Mouse (Mus musculus) heart, embryonic 15.5 days (tissue): ENCODE measurements around the gene Sh3d21. TPM values are rescaled to one million over a fixed set of nuclear protein-coding genes. Genes with fewer than 3 reads are reported as not detected.

ENCODE experiments used
- ATAC-seq: fragments of 200-750 bp; cut with Nextera tagmentation; replicated peaks from 2 replicates; pipeline ENCODE4 v1.8.0; 2017; ENCODE audit warnings: low read depth, moderate TSS enrichment; ENCODE audit not compliant: insufficient number of reproducible peaks, insufficient read depth, low FRiP score
- H3K27ac ChIP-seq: fragments of 300-500 bp; sonication (generic); 2 replicates; pipeline ENCODE4 v1.5.1; 2015; ENCODE audit warnings: mild to moderate bottlenecking, inconsistent platforms
- H3K27me3 ChIP-seq: fragments of 300-500 bp; sonication (generic); 2 replicates; pipeline ENCODE4 v1.6.1; 2015; ENCODE audit warnings: inconsistent platforms
- H3K36me3 ChIP-seq: fragments of 300-500 bp; sonication (generic); 2 replicates; pipeline ENCODE4 v1.6.1; 2015; ENCODE audit warnings: mild to moderate bottlenecking, inconsistent platforms
- H3K4me1 ChIP-seq: fragments of 300-500 bp; sonication (generic); replicated peaks from 2 replicates; pipeline ENCODE4 v1.6.1; 2015; ENCODE audit warnings: inconsistent platforms
- H3K4me2 ChIP-seq: fragments of 300-500 bp; sonication (generic); 2 replicates; pipeline ENCODE4 v1.6.1; 2015; ENCODE audit warnings: inconsistent platforms, mild to moderate bottlenecking, moderate library complexity
- H3K4me3 ChIP-seq: fragments of 300-500 bp; sonication (generic); 2 replicates; pipeline ENCODE4 v1.5.1; 2015; ENCODE audit warnings: mild to moderate bottlenecking, inconsistent platforms
- H3K9ac ChIP-seq: fragments of 300-500 bp; sonication (generic); 2 replicates; pipeline ENCODE4 v1.6.1; 2015; ENCODE audit warnings: mild to moderate bottlenecking, inconsistent platforms
- H3K9me3 ChIP-seq: fragments of 300-500 bp; sonication (generic); replicated peaks from 2 replicates; pipeline ENCODE4 v1.6.1; 2016; ENCODE audit warnings: inconsistent platforms
- WGBS: fragments of 180-500 bp; shearing (Covaris S2); methylation state at CpG from one replicate; pipeline ENCODE4 v1.1.7; 2015; ENCODE audit warnings: mixed read lengths; 5-methylcytosine and 5-hydroxymethylcytosine counted together
- polyA plus RNA-seq: library from polyadenylated mRNA; unstranded; fragments of >200 nt; fragmentation: Nextera tagmentation; extraction: Ambion mirVana; gene quantifications from 2 replicates; pipeline ENCODE4 v1.2.1, GENCODE M21; 2015

Sh3d21 gene
- polyA plus RNA-seq, 1 experiment from 2014 or later: 3.3 TPM

GRCm38 (mm10) chr4:126105131-126105783 is 58.0 kb downstream of the Sh3d21 start:
- Histone ChIP-seq H3K27me3 (no peaks in the 10 kb centered on the region), H3K9me3 (no peaks in the 10 kb centered on the region), H3K36me3 (no peaks in the 10 kb centered on the region), H3K4me3 (peak overlapping the region; percentile 94), H3K4me1 (peaks cover 66% of the 10 kb centered on the region), H3K9ac (peak overlapping the region; percentile 23; the same call in 1 of the 2 replicates), H3K27ac (no peak overlapping the region), H3K4me2 (peak overlapping the region; percentile 90)
- WGBS: 63% methylated on average over 7 of the region's 7 CpGs
- no peak for ATAC-seq

DNA sequence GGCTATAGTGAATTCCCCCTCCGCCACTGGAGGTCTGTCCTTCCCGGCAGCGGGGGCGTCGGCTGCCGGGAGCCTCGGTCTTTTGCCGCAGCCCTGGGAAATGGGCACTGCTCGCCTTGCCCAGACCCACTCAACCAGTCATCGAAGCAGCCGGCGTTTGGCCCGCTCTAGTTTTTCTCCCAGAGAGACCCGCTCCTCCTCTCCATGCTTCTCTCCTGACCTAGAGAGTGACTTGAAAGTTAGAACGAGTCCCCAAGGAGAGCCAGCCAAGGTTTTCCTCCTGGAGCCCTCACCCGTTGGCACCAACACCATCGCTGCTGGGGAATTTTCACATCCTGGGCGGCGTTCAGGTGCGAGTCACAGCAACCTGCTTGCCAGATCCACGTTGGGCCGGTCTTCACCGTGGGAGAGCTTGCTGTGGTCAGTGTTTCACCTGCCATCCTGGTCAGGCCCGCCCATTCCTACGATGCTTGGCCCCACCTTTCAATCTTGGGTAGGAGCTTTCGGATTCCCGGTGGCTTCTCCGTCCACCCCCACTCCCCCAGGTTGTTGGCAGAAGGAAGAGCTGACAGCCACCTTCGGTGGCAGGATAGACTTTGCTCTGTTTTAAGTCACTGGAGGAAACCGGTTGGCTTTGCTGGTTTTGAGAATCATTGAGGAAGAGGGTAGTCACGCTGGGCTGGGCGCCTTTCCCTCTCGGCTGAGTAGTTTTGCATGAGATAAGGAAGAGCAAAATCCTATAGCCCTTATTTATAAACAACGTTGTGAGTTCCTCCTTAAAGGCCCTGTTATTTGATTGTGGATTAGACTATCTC is 58.8 kb downstream of the Sh3d21 start:
- H3K4me3 ChIP-seq: peak overlapping the region; percentile 94
- H3K36me3 ChIP-seq: no peaks in the 10 kb centered on the region
- peaks cover 66% of the 10 kb centered on the region for H3K4me1 ChIP-seq
- peak overlapping the region; percentile 94 for H3K27ac ChIP-seq
- H3K9ac ChIP-seq: peak overlapping the region; percentile 90
- H3K4me2 ChIP-seq: peak overlapping the region; percentile 90
- peak; percentile 7; the same call in 1 of the 2 replicates for ATAC-seq
- 2% methylated on average over 34 of the region's 34 CpGs for WGBS
- H3K9me3 ChIP-seq: no peaks in the 10 kb centered on the region
- no peaks in the 10 kb centered on the region for H3K27me3 ChIP-seq

DNA sequence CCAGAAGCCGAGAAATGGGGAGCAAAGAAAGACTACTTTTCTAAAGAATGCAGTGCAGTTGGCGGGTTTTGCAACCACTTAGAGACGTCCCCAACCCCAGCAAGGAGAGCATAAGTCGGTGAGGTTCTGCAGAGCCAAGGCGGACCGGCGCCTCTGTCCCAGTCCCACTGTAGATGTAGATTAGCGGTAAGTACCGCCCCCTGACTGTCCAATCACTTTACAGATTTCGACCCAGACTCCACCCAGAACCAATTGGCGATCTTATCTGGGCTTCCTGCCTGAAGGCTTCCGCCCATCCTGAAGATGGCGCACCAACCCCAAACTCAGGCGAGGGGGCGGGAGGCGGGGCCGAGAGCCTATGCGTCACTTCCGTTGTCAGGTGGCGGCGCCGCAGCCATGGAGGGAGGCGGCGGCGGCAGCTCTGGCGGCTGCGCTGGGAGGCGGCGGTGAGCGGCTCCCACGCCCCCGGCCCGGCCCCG is 59.7 kb downstream of the Sh3d21 start, which contains the start of gene Stk40:
Stk40 (plus strand) TSS at position 368 of the 479 bp plus-strand sequence.
- peaks cover 66% of the 10 kb centered on the region for H3K4me1 ChIP-seq
- peak within 1 kb of the TSS; percentile 94 for H3K4me3 ChIP-seq
- H3K27me3 ChIP-seq: no peaks in the 10 kb centered on the region
- peak within 1 kb of the TSS; percentile 94 for H3K27ac ChIP-seq
- WGBS: 2% methylated on average over 34 of the region's 34 CpGs
- peak within 1 kb of the TSS; percentile 90 for H3K4me2 ChIP-seq
- H3K9me3 ChIP-seq: no peaks in the 10 kb centered on the region
- no peaks in the 10 kb centered on the region for H3K36me3 ChIP-seq
- ATAC-seq: peak; percentile 94
- peak within 1 kb of the TSS; percentile 90 for H3K9ac ChIP-seq

DNA sequence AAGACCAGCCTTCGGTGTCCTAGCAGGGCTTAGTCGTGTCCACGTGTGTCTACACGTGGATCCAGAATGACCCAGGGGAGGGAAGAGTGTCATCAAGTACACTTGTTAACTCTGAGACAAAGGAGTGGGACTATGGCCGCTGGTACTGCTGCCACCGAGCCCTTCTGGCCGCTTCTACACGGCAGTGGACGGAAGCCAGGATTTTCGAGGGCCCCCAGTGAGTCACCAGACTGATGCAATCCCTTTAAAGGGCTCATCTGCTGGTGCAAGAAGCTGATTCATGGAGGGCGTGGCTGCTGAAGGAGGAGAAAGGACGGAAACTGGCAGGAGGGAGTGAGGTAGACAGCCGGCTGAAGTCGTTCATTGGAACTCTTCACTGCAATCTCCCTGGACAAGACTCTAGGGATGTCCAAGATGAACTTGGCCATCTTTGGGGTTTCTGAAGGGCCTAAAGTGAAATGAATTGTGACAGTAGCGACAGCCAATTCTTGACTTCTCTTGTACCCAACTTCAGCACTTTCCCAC is 60.2 kb downstream of the Sh3d21 start:
- ATAC-seq: peak; percentile 68
- H3K4me2 ChIP-seq: peak overlapping the region; percentile 90
- H3K4me1 ChIP-seq: peaks cover 61% of the 10 kb centered on the region
- no peaks in the 10 kb centered on the region for H3K27me3 ChIP-seq
- H3K9me3 ChIP-seq: no peaks in the 10 kb centered on the region
- H3K4me3 ChIP-seq: peak overlapping the region; percentile 94
- under 1% methylated on average over 15 of the region's 15 CpGs for WGBS
- peak overlapping the region; percentile 94 for H3K27ac ChIP-seq
- 0 out of 2 replicates have a peak, but pooled peaks cover under 1% of the 10 kb centered on the region for H3K36me3 ChIP-seq
- H3K9ac ChIP-seq: peak overlapping the region; percentile 36

- Histone ChIP-seq H3K9ac (peak overlapping the region; percentile 36), H3K27ac (peak overlapping the region; percentile 94), H3K4me1 (peaks cover 63% of the 10 kb centered on the region), H3K9me3 (no peaks in the 10 kb centered on the region), H3K4me3 (peak overlapping the region; percentile 94; the same call in 1 of the 2 replicates), H3K27me3 (no peaks in the 10 kb centered on the region), H3K36me3 (0 out of 2 replicates have a peak, but pooled peaks cover 3% of the 10 kb centered on the region), H3K4me2 (peak overlapping the region; percentile 90)
- 46% methylated on average over 7 of the region's 7 CpGs for WGBS
- no peak for ATAC-seq
Measured at GRCm38 (mm10) chr4:126102061-126102841, 61.0 kb downstream of the Sh3d21 start.

- 84% methylated on average over 3 of the region's 3 CpGs for WGBS
- 0 out of 2 replicates have a peak overlapping the region, but pooled peaks have one; percentile 78 for H3K27ac ChIP-seq
- ATAC-seq: no peak
- H3K4me1 ChIP-seq: peaks cover 69% of the 10 kb centered on the region
- H3K27me3 ChIP-seq: no peaks in the 10 kb centered on the region
- no peaks in the 10 kb centered on the region for H3K9me3 ChIP-seq
- H3K4me3 ChIP-seq: no peak overlapping the region
- H3K4me2 ChIP-seq: no peak overlapping the region
- H3K9ac ChIP-seq: no peak overlapping the region
- 0 out of 2 replicates have a peak, but pooled peaks cover 3% of the 10 kb centered on the region for H3K36me3 ChIP-seq
Measured at GRCm38 (mm10) chr4:126100764-126101163, 62.5 kb downstream of the Sh3d21 start.

Other genes starting within 250 kb of the Sh3d21 start
- 0.38 and 1.4 TPM in 2 replicates for gene Csf3r, start 138.9 kb downstream of the Sh3d21 start, polyA plus RNA-seq
- 120 and 137 TPM in 2 replicates for gene Mrps15, start 116.6 kb downstream of the Sh3d21 start, polyA plus RNA-seq
- gene Oscp1, start 104.9 kb downstream of the Sh3d21 start, polyA plus RNA-seq: 6.1 and 7.6 TPM in 2 replicates
- gene Lsm10, start 66.9 kb downstream of the Sh3d21 start, polyA plus RNA-seq: 42.2 and 43.2 TPM in 2 replicates
- 20.6 and 27.2 TPM in 2 replicates for gene Stk40, start 59.5 kb downstream of the Sh3d21 start, polyA plus RNA-seq
- 28.0 and 37.7 TPM in 2 replicates for gene Eva1b, start 15.7 kb downstream of the Sh3d21 start, polyA plus RNA-seq
- 129 and 149 TPM in 2 replicates for gene Thrap3, start 39.3 kb upstream of the Sh3d21 start, polyA plus RNA-seq
- gene Map7d1, start 92.9 kb upstream of the Sh3d21 start, polyA plus RNA-seq: 39.4 and 50.7 TPM in 2 replicates
- gene Trappc3, start 98.8 kb upstream of the Sh3d21 start, polyA plus RNA-seq: 73.1 and 77.6 TPM in 2 replicates
- gene Col8a2, start 123.3 kb upstream of the Sh3d21 start, polyA plus RNA-seq: 5.2 and 10.9 TPM in 2 replicates
- 30.4 and 44.9 TPM in 2 replicates for gene Adprhl2, start 158.2 kb upstream of the Sh3d21 start, polyA plus RNA-seq
- gene Tekt2, start 162.2 kb upstream of the Sh3d21 start, polyA plus RNA-seq: 1.1 and 2.4 TPM in 2 replicates